Mouse (Mus musculus) right cerebral cortex, postnatal 36 days (tissue): ENCODE results near the gene Sall1.

Experiments used
- DNase-seq, 2 experiments: peaks; one replicate each; pipeline ENCODE4 v3.0.0; 2022; ENCODE audit warnings: low spot score in 2 of 2, mixed read lengths in 1 of 2

Gene Sall1

DNA sequence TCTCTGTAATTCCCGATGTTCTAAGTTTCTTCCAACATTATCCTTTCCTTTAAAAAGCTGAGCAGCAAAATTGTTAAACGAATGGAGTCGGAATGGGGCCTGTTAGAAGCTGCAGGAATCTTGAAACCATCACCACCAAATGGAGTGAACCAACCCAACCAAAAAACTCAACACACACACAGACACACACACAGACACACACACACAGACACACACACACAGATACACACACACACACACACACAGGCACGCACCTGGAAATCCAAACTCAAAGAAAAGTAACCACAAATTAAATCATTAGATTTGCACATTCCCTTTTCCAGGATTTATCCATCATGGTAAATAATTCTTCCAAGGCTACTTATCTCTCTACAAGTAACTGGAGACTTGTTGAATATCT lies 5.0 kb downstream of the Sall1 start:
- DNase-seq: no peak

DNA sequence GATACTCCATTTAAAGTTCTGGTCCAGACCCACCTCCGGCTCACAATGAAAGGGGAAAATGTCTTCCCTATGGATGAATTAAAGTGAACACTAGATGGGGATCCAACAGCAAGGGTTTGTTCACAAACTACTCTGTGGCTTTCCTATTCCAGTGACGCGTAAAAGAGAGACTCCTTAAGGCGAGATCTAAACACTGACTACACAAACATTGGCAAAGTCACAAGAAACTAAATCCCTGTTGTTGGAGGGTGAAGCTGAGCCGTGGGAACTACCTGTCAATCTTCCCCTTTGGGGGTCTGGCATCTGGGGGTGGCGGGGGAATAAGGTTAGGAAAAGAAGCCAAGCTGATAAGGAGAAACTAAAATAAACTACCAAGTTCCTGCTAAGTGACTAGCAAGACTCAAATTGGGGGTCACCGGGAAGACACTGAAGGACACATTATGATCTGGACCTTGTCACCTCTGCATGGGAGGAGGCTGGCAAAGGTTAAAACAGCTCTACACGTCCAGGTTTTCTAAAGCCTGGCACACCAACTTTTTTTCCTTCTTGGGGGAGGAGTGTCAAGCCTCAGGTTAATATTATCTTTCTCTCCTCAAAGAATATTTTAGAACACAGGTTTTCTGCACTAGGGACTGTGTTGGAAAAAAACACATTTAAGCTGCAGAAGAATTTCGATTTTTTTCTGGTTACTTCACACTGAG lies 6.3 kb downstream of the Sall1 start:
- no peak for DNase-seq

DNA sequence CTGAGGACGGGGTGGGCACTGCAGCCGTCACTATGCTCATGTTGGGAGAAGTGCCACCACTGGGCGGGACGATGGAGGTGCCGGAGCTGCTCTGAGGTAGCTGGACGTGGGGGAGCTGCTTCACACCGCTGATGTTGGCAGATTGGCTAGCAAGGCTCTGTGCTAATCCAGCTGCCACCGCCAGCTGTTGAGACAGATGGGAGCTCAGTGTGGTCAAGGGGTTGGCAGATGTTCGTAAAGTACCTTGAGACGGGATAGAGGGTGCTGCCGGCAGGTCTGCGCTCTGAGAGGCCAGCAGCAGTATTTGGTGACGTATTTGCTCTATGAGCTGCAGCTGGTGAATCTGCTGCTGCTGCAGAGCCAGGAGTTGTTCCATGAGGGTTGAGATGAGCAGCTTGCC lies 11.6 kb downstream of the Sall1 start:
- no peak for DNase-seq

DNA sequence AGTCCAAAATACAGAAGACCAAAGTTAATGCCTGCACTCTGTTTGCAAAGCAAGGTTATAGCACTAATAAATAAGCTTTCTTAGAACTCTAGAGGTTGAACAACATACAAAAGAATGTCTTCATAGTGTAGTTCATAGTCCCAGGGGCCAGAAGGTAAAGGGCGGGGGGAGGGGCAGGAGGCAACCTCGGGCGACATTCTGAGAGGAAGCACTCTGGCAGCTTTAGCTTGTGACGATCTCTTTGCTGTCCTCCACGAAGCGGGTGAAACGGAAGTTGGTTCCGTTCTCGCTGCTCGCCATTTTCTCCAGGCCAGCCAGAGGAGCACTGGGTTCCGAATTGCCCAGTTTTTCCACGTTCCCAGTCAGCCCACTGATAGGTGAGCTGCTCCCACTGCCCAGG lies 15.8 kb downstream of the Sall1 start:
- DNase-seq: no peak

DNA sequence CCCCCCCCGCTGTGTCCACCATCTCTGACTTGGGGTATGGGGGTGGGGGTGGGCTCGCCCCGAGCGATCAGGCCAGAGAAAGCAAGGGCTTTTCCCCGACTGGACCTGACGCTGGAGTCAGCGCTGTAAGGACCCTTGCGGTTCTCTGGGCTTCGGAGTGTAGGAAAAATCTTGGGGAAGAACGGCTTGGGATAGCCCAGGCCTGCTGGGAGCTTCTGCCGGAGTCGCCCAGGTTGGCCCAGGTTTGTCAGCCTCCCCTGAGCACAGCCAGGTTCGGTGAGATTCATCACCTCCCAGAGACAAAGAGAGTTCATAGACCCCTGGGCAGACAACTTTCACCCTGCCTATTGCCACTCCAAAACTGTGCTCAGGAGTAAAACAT lies 17.8 kb downstream of the Sall1 start:
- no peak for DNase-seq

DNA sequence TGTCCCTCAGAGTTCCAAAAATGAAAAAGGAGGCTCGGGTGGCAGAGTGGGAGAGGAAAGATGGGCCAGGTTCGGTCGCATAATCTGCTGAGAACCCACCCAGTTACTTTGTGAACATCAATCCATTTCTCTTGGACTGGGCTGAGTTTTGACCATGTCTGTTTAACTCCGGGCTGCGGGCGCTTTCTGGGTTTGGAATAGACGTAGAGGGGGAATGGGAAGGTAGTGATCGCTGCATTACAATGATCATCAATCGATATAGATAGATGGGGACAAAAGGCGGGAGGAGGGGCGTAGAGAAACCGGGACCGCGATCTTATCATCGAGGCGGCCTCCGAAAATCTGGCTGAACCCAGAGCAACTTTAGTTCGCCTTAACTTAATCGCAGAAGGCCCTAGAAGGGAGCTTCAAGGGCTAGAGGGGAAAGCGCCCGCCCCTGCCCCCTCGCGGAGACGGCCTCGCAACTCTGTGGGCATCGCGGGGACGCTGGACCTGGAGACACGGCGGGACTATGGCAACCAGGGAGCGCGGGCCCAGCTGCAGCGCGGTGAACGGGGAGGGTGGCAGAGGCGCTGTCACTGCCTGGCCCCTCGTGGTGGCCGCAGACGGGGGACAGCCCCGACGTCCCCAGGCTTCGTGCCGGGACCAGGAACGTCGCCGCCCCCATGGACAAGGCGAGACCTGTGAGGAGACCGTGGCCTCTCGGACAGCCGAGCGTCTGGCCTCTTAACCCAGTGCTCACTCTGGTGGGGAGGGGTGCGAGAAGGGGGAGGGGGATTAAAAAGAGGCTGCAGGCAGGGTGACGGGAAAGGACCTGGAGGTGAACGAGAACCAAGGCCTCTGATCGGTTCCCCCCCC lies 18.5 kb downstream of the Sall1 start:
- DNase-seq: no peak

DNA sequence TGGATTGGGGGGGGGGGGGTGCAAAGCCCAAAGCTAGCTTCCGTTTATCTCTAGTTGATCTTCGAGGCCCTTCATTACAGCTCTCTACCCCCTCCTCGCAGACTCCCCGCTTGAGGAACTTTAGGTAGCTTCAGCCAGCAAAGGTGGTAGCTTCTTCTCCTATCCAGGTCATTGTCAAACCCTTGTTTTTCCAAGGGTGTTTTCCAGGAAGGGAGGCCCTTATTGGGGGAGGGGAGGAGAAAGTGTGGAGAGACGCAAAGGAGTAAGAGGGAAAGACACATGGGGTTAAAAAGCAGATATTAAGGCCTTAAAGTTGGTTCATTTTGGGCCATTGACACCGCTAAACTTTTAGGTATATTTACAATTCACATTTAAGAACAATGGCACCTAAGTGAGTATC lies 19.2 kb downstream of the Sall1 start:
- DNase-seq: no peak

DNA sequence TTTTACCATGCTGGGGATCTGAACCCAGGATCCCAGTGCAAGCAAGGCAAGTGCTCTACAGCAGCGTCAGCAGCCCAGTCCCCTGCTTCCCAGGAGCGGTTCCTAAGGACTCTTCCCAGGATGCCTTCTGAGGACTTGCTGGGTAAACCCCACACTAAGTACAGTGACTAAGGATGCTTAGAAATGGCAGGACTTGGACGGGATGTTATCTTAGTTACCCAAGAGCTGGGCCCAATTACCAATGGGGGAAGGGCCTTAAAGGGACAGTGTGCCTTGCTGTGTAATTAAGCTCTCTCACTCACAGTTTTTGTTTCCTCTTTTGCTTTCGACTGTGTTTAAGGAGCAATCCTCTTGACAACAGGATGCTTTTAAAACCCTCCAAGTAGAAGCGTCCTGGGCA lies 22.8 kb downstream of the Sall1 start:
- no peak for DNase-seq

DNA sequence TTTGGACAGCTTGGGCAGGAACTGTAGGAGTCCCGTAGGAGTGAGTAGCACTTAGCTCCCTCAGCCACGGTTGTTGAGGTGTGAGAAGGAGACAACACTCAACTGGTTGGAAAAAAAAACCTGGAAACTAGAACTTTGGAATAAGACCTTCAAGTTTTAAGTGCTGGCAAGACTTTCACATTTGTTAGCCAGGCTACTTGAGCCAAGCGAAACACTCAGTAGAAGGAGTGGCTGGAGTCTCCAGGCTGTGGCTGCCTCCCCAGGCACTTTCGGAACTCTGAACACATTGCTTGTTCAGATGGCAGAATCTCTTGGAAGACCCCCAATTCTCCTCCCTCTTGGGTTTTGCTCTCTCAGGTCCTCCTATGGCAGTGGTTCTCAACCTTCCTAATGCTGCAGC lies 26.1 kb downstream of the Sall1 start:
- no peak for DNase-seq

DNA sequence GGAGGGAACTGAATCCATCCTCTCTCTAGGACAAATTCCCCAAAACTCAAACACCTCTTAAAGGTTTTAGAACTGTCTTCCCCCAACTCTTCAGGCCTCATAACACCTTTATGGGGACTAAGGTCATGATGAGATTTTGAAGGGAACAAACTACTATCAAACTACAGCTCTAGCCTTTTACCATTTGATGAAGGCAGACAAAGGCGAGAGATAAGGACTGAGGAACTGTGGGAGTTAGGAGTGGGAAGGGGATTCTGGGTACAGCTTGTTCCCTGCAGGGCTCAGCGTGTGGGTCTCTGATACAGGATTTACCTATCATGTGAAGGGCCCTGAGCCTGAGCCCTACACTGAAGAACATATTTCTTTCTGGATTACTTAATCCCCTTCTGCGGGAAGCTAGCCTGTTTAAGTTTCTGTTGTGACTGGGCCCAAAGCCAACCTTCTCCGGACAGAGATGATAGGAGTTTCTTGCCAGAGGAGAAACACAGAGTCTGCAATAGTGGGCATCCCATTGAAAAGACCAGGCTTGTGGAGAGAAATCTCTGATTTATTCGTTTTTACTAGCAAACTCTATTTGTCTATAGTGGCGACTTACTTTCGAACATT lies 27.4 kb downstream of the Sall1 start:
- DNase-seq: no peak

DNA sequence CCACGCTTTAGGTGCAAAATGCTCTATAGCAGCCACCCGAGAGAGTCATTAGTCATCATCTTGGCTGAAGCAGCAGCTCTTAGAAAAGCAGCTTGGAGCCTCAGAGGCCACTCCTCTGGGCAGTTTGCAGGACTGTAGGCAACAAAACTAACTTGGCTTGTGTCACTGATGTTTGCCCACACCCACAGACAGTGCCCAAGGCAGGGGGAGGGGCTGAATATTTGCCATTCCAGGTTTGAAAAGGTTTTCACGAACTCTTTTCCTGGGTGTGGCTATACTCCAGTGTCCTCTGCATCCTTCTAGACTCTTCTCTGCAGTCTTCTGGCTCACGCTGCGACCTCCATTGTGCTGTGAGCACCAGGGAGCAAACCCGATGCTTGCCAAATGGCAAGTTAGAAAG lies 28.4 kb downstream of the Sall1 start:
- no peak for DNase-seq

DNA sequence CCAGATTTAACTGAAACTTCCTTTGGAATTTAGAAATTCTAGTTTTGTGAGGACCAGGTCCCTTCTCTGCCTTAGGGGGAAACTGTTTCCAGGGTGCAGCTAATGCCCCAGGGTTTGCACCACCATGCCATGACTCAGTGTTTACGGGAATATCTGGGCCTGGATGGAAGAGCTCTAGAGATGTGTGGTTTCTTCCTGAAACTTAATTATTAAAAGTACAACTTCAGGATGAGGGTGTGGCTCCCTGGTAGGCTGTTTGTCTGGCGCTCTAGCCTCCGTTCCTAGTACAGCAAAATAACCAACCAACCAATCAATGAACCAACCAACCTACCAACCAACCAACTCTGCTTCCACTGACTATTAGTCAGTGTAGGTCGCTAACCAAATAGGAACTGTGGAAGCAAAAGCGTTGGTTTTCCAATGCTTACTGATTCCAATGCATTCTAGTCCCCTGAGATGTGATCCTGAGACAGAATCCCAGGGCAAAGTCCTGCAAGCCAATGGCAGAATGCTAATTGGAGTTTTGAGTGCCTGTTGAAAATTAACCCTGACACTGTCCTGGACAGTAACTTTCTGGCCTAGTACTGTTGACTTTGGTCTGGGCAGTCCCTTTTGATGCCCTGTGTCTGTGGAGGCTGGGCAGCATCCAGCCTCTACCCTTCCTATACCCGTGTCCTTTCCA lies 31.0 kb downstream of the Sall1 start:
- DNase-seq: no peak

DNA sequence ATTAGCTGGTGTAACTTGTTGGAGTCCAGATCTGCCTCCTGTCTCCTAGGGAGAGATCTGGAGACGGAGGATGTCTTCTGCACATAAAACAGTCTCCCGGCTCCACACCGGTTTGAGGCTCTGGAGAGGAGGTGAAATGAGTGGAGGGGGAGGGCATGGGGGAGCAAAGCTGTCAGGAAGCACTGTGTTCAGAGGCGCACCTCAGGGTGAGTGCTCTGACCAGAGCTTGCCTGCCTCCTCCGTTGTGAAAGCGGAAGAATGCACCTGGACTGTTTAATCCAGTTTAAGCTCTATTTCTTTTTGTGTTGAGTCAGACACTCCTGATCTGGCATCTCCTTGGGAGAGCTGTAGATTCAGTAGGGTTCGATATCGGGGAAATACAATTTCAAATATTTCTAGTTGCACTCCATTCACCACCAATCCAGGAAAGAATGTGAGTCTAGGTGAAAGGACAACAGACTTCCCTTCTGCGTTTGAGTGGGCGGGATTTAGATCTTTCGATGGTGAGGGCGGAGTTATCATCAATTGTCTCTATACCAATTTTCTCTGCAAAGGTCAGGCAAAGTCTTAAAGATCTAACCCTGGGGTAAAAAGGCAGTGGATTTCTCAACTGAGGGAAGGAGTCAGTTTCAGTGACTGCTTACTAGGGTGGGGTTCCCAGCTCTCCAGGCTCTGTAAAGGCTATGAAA lies 31.8 kb downstream of the Sall1 start:
- DNase-seq: no peak

DNA sequence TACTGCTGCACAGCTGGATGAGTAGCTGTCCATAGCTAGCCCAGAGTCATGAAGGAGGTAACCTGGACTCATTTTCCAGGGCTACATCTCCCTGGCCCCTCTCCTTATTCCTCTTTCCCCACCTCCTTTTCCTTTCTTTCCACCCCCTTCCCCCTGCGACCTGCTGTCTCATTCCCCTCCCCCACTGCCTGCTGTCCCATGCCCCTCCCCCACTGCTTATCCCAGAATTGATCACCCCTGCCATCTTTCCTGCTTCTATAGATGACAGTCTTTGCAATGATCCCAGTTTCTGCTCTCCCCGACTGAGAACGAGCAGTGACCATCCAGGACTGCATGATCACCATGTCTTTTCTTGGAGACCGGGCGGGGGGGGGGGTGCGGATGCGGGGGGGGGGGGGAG lies 35.2 kb downstream of the Sall1 start:
- no peak for DNase-seq

DNA sequence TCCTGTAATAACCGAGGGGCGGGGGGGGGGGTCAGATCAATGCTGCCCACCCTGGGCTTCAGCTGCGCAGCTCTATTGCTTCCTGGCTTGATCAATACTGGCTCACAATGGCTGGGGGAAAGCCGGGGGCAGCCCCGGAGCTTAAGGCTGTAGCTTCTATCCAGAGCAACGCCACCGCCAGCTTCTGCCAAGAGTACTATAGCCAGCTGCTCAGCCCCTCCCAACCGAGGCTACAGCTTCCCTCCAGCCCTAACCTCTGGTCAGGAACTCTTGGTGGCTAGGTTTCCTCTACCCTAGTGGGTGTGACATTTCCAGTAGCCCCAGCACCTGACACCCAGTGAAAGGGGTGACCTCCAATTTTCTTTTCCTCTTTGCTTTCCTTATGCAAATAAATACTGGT lies 36.8 kb downstream of the Sall1 start:
- DNase-seq: no peak

DNA sequence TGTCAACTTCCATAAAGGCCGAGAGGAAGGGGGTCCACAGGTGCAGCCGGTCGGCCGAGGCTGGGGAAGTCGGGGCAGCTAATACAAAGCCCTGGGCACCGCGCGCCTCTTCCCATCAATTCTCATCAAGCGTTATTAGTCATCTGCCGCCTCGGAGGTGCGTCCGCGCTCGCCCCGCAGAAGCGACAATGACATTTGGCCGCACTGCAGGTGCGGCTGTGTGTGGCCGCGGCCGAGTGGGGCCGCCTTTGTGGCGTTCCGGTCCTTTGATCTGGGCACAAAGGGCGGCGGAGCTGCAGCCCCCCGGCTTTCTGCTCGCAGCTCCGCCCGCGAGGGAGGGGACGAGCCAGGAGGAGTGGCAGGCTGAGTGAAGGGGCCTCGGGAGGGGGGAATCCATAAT lies 37.5 kb downstream of the Sall1 start:
- no peak for DNase-seq

DNA sequence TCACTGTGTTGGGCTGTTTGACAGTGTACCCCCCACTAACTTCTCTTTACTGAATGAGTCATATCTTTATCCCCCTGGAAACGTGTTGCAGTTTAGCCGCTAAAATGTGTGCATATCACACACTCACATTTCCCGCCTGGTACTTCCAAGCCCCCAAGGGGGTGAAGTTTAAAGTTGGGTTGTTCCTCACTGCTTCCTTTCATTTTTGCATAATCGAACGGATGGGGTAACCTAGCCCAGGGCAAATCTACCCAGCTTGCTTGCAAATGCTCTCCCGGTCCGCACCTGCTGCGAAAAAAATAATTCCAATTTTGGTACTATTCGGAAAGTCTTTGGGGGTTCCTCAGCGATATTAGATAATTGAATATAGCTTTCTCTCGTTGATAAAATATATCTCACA lies 38.2 kb downstream of the Sall1 start:
- no peak for DNase-seq

DNA sequence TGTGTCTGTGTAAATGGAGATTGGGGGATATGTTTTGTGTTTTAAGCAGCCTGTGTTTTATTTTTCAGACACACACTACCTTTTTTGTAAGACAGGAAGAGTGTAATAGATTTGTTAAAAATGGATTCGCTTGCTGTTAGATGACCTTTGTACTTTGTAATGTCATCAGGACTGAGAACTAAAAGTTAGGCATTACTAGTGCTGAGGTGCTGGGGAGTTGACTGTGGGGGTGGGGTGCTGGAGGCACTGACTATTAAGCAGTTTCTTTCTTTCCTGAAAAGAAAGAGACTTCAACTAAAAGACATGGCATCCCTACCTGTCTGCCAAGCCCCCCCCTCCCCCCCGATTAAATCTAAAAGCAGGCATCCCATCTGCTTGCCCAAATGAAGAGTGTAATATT lies 39.9 kb downstream of the Sall1 start:
- no peak for DNase-seq

DNA sequence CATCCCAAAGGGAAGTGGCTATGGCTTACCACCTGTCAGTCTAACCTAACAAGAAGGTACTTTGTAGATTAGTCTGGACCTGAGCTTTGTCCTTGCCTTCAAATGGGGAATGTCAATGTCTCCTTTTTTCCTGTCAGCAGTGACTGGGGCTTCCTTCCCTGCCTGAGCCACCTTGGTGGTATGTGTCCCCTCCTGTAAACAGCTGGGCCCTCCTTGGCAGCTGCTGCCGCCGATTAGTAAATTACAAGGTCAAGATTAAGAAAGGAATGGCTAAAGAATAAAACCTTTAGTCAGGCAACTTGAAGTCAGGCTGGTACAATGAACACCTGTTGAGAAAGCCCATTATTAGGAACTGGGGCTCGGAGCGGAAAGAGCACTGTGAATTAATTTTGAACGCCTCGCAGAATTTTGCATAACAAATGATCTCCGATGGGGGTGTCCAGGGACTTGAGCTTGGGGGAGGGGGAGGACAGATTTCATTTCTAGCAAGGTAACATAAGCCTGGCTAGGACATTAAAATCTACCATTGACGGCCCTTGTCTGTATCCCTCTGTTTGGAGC lies 40.5 kb downstream of the Sall1 start:
- no peak for DNase-seq

DNA sequence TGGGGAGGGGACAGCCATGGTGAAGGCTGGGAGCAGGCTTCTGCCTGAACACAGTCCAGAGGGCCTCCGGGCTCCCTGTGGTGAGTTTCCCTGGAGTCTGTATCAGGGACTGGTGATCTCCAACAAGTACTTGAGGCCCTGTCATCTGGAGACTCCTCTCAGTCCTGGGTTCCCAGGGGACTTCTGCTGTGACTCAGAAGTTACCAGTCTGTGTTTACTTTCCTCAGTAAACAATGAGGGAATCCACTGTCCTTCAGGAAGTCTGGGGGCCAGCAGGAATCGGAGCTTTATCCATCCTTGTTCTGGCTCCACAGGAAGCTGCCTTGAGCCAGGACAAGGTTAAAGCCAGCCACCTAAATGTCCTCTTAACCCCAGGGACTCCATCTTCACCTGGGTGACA lies 41.8 kb downstream of the Sall1 start:
- no peak for DNase-seq

DNA sequence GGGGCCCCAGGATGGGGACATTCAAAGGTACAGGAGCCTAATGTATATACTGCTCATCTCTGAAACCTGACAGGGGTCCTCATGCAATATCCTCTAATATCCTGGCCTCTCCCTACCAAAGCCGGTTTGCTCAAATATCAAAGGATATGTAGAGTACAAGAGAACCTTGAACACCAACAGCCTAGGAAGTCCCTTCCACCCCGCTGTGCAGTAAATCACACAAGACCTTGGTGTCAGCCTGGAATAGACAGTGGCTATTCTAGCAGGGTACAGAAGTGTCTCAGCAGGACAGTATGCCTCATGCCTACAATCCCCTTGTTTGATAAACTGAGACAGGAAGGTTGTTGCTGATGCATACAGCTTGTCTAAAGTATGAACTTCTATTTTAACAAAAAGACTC lies 46.7 kb downstream of the Sall1 start:
- no peak for DNase-seq
